Comparison of ENCODE assay signal across 9 mouse cellular contexts in genomic region chr2:132427160-132427941, GRCm38 (mm10). TPM values are rescaled to one million over a fixed set of nuclear protein-coding genes. Genes with fewer than 3 reads are reported as not detected.
A peak's percentile ranks its signal among the peaks of the same experiment; 100 is the strongest.
DNase-seq lines count a peak whose midpoint lies in the region; ATAC-seq and TF ChIP-seq lines count a peak whose summit lies in the region.
"Had no signal": no experiment of that assay in that cellular context is flagged by ENCODE, and none has a peak within 500 bp of the region (broad histone marks: within the 10 kb centered on the region; RNA-seq: fewer than 3 reads in every experiment).

No protein-coding gene starts in this region.

- no peaks in the 10 kb centered on the region for H3K4me1 ChIP-seq in hindbrain, embryonic 12.5 days
- no peaks in the 10 kb centered on the region for H3K4me1 ChIP-seq in hindbrain, embryonic 11.5 days (replicated peaks; ENCODE audit: control insufficient read depth, insufficient read depth, low read length)
- H3K4me1 ChIP-seq in stomach, embryonic 14.5 days (ENCODE audit: control insufficient read depth, insufficient read depth, low read length): 0 out of 2 replicates have a peak, but pooled peaks cover 4% of the 10 kb centered on the region
- no peaks in the 10 kb centered on the region for H3K4me1 ChIP-seq in stomach, postnatal 0 days (replicated peaks; ENCODE audit: control insufficient read depth, insufficient read depth)
- peaks cover 17% of the 10 kb centered on the region for H3K4me1 ChIP-seq in forebrain, embryonic 12.5 days
- no peaks in the 10 kb centered on the region for H3K4me1 ChIP-seq in lung, adult 2 months (ENCODE audit: control insufficient read depth, insufficient read depth, low read length)

- peak overlapping the region; percentile 7; the same call in 1 of the 2 replicates for H3K27ac ChIP-seq in hindbrain, embryonic 12.5 days
- H3K27ac ChIP-seq in hindbrain, embryonic 11.5 days (ENCODE audit: low read depth, low read length): no peak overlapping the region
- no peak overlapping the region for H3K27ac ChIP-seq in stomach, embryonic 14.5 days (ENCODE audit: low read length)
- H3K27ac ChIP-seq in stomach, postnatal 0 days (replicated peaks): no peak overlapping the region
- H3K27ac ChIP-seq in forebrain, embryonic 12.5 days: peak overlapping the region; percentile 70

- no peaks in the 10 kb centered on the region for H3K36me3 ChIP-seq in hindbrain, embryonic 12.5 days
- H3K36me3 ChIP-seq in hindbrain, embryonic 11.5 days (ENCODE audit: control insufficient read depth, insufficient read depth, low read length): no peaks in the 10 kb centered on the region
- no peaks in the 10 kb centered on the region for H3K36me3 ChIP-seq in stomach, embryonic 14.5 days (ENCODE audit: control insufficient read depth, insufficient read depth, low read length)
- H3K36me3 ChIP-seq in stomach, postnatal 0 days (ENCODE audit: control insufficient read depth, insufficient read depth, low read length): no peaks in the 10 kb centered on the region
- no peaks in the 10 kb centered on the region for H3K36me3 ChIP-seq in forebrain, embryonic 12.5 days (replicated peaks)

- DNase-seq in hindbrain, embryonic 11.5 days (ENCODE audit: low spot score): no peak
- no peak for DNase-seq in stomach, postnatal 0 days (ENCODE audit: low spot score)
- peak; percentile 86 for DNase-seq in retina, postnatal 1 day
- no peak for DNase-seq in kidney, postnatal 36 days
- DNase-seq in lung, adult 2 months: no peak
- DNase-seq: adrenal gland, postnatal 14 days had no signal

- no peak overlapping the region for H3K4me2 ChIP-seq in hindbrain, embryonic 12.5 days (replicated peaks)
- no peak overlapping the region for H3K4me2 ChIP-seq in hindbrain, embryonic 11.5 days (replicated peaks; ENCODE audit: low read depth, low read length)
- H3K4me2 ChIP-seq in stomach, embryonic 14.5 days (replicated peaks; ENCODE audit: low read depth, low read length): no peak overlapping the region
- no peak overlapping the region for H3K4me2 ChIP-seq in stomach, postnatal 0 days (replicated peaks; ENCODE audit: low read depth)
- H3K4me2 ChIP-seq in forebrain, embryonic 12.5 days: peak overlapping the region; percentile 6

- TF ChIP-seq EP300 in stomach, postnatal 0 days (optimal IDR thresholded peaks at IDR 0.05): no peak

- no peaks in the 10 kb centered on the region for H3K27me3 ChIP-seq in hindbrain, embryonic 12.5 days
- H3K27me3 ChIP-seq in hindbrain, embryonic 11.5 days (ENCODE audit: control insufficient read depth, insufficient read depth, low read length): no peaks in the 10 kb centered on the region
- no peaks in the 10 kb centered on the region for H3K27me3 ChIP-seq in stomach, embryonic 14.5 days (ENCODE audit: control insufficient read depth, insufficient read depth, low read length)
- no peaks in the 10 kb centered on the region for H3K27me3 ChIP-seq in stomach, postnatal 0 days (ENCODE audit: control insufficient read depth, insufficient read depth, low read length)
- H3K27me3 ChIP-seq in forebrain, embryonic 12.5 days: no peaks in the 10 kb centered on the region

- 67% methylated on average over 17 of the region's 17 CpGs for WGBS in hindbrain, embryonic 12.5 days
- 79% methylated on average over 17 of the region's 17 CpGs for WGBS in hindbrain, embryonic 11.5 days
- 44% methylated on average over 17 of the region's 17 CpGs for WGBS in stomach, embryonic 14.5 days
- 49% methylated on average over 17 of the region's 17 CpGs for WGBS in stomach, postnatal 0 days
- whole genome bisulfite sequencing in forebrain, embryonic 12.5 days: 57% methylated on average over 17 of the region's 17 CpGs
- 49% methylated on average over 17 of the region's 17 CpGs for WGBS in lung, adult 2 months

- TF ChIP-seq POLR2A in lung, adult 2 months (IDR thresholded peaks at IDR 0.05; ENCODE audit: borderline replicate concordance, extremely low read depth, low read depth, low read length): no peak

- 0 out of 2 replicates have a peak, but pooled peaks have one; percentile 50 for ATAC-seq in hindbrain, embryonic 12.5 days (ENCODE audit: low FRiP score)
- ATAC-seq in hindbrain, embryonic 11.5 days (ENCODE audit: low FRiP score): no peak
- ATAC-seq in stomach, embryonic 14.5 days (ENCODE audit: insufficient number of reproducible peaks, insufficient read depth, low FRiP score, low read depth): peak; percentile 23; the same call in 1 of the 2 replicates
- no peak for ATAC-seq in stomach, postnatal 0 days (ENCODE audit: low FRiP score, low TSS enrichment)
- peak; percentile 79; the same call in 1 of the 2 replicates for ATAC-seq in forebrain, embryonic 12.5 days (ENCODE audit: low FRiP score)

- H3K4me3 ChIP-seq in hindbrain, embryonic 12.5 days: no peak overlapping the region
- no peak overlapping the region for H3K4me3 ChIP-seq in hindbrain, embryonic 11.5 days (ENCODE audit: low read depth, low read length)
- no peak overlapping the region for H3K4me3 ChIP-seq in stomach, embryonic 14.5 days (ENCODE audit: low read depth, low read length)
- no peak overlapping the region for H3K4me3 ChIP-seq in stomach, postnatal 0 days (ENCODE audit: low read depth, low read length)
- H3K4me3 ChIP-seq in forebrain, embryonic 12.5 days (replicated peaks): no peak overlapping the region
- no peak overlapping the region for H3K4me3 ChIP-seq in lung, adult 2 months (replicated peaks; ENCODE audit: extremely low read depth, low read depth, low read length)

- no peak overlapping the region for H3K9ac ChIP-seq in hindbrain, embryonic 12.5 days
- no peak overlapping the region for H3K9ac ChIP-seq in hindbrain, embryonic 11.5 days (ENCODE audit: low read depth, low read length)
- H3K9ac ChIP-seq in stomach, embryonic 14.5 days (replicated peaks; ENCODE audit: low read depth, low read length): no peak overlapping the region
- H3K9ac ChIP-seq in stomach, postnatal 0 days (ENCODE audit: low read length): no peak overlapping the region
- no peak overlapping the region for H3K9ac ChIP-seq in forebrain, embryonic 12.5 days

- no peak for TF ChIP-seq CTCF in stomach, postnatal 0 days (IDR thresholded peaks at IDR 0.05; ENCODE audit: low read depth)
- TF ChIP-seq CTCF in lung, adult 2 months (IDR thresholded peaks at IDR 0.05; ENCODE audit: insufficient read depth, low read length): no peak

- H3K9me3 ChIP-seq in hindbrain, embryonic 12.5 days (replicated peaks): no peaks in the 10 kb centered on the region
- H3K9me3 ChIP-seq in hindbrain, embryonic 11.5 days (ENCODE audit: control insufficient read depth, low read length): no peaks in the 10 kb centered on the region
- H3K9me3 ChIP-seq in stomach, embryonic 14.5 days (ENCODE audit: control insufficient read depth, low read depth, low read length): no peaks in the 10 kb centered on the region
- H3K9me3 ChIP-seq in stomach, postnatal 0 days (ENCODE audit: control insufficient read depth, low read length): no peaks in the 10 kb centered on the region
- H3K9me3 ChIP-seq in forebrain, embryonic 12.5 days: no peaks in the 10 kb centered on the region

RNA-seq across cellular contexts. Expression of gene Prokr2, which starts 42.1 kb away (rescaled TPM):
- 1.1 and 1.4 TPM in 2 replicates for polyA plus RNA-seq in hindbrain, embryonic 12.5 days (2016; fragmentation: Nextera tagmentation; extraction: Ambion mirVana)
- 0.45 and 0.82 TPM in 2 replicates for polyA plus RNA-seq in hindbrain, embryonic 11.5 days (2014; fragmentation: Nextera tagmentation; extraction: Ambion mirVana)
- 0.38 and 0.50 TPM in 2 replicates for polyA plus RNA-seq in stomach, embryonic 14.5 days (2014; fragmentation: Nextera tagmentation; extraction: Ambion mirVana)
- 0.07 TPM in 1 of 2 replicates, not detected in the other for polyA plus RNA-seq in stomach, postnatal 0 days (2015; fragmentation: Nextera tagmentation; extraction: Ambion mirVana)
- polyA plus RNA-seq in forebrain, embryonic 12.5 days (2016; fragmentation: Nextera tagmentation; extraction: Ambion mirVana): 3.0 and 3.3 TPM in 2 replicates
- not detected in 2 replicates for polyA plus RNA-seq in lung, adult 2 months (2012; rRNA removed)

Comparison
In these comparisons a context has a peak if more than half of its experiments do, and no peak if none do; other contexts are left out.
1. ATAC-seq: peak in hindbrain, embryonic 12.5 days (single experiment), stomach, embryonic 14.5 days (single experiment) and forebrain, embryonic 12.5 days (single experiment); none in hindbrain, embryonic 11.5 days (single experiment) and stomach, postnatal 0 days (single experiment).
2. H3K27ac ChIP-seq: peak in hindbrain, embryonic 12.5 days (single experiment) and forebrain, embryonic 12.5 days (single experiment); none in hindbrain, embryonic 11.5 days (single experiment), stomach, embryonic 14.5 days (single experiment) and stomach, postnatal 0 days (single experiment).